ENCODE assay signal across 17 mouse cellular contexts in genomic region chr2:180133911-180134310, GRCm38 (mm10). TPM values are rescaled to one million over a fixed set of nuclear protein-coding genes. Genes with fewer than 3 reads are reported as not detected.
"Had no signal": no experiment of that assay in that cellular context is flagged by ENCODE, and none has a peak within 500 bp of the region (broad histone marks: within the 10 kb centered on the region; RNA-seq: fewer than 3 reads in every experiment).

No protein-coding gene starts in this region.

- H3K4me3 ChIP-seq: limb, embryonic 15.5 days; neural tube, embryonic 12.5 days; stomach, embryonic 15.5 days had no signal

- H3K9me3 ChIP-seq: limb, embryonic 15.5 days; neural tube, embryonic 12.5 days; stomach, embryonic 15.5 days had no signal

- H3K27ac ChIP-seq: limb, embryonic 15.5 days; liver, embryonic 14.5 days; neural tube, embryonic 12.5 days; stomach, embryonic 15.5 days had no signal

- H3K4me2 ChIP-seq: limb, embryonic 15.5 days; lung, embryonic 14.5 days; neural tube, embryonic 12.5 days; stomach, embryonic 15.5 days had no signal

- DNase-seq: kidney, adult 8-10 months; kidney, postnatal 25 days; layer of hippocampus, adult 9-11 months; layer of hippocampus, postnatal 36 days; lung, embryonic 14.5 days; lung, postnatal 10 days; lung, postnatal 4 days; midbrain, embryonic 14.5 days; retina, postnatal 1 day; thymus, postnatal 4 days had no signal

- H3K4me1 ChIP-seq: limb, embryonic 15.5 days; neural tube, embryonic 12.5 days; stomach, embryonic 15.5 days had no signal

- H3K27me3 ChIP-seq: limb, embryonic 15.5 days; neural tube, embryonic 12.5 days; stomach, embryonic 15.5 days had no signal

- H3K9ac ChIP-seq: limb, embryonic 15.5 days; liver, embryonic 14.5 days; lung, embryonic 14.5 days; neural tube, embryonic 12.5 days; stomach, embryonic 15.5 days had no signal

RNA-seq across cellular contexts. Expression of gene Hrh3, which starts 29.6 kb away (rescaled TPM):
- total RNA-seq: monocyte, adult 5-6 weeks had no signal
- polyA plus RNA-seq: kidney, embryonic 16.5 days; limb, embryonic 15.5 days; liver, embryonic 14.5 days; lung, embryonic 14.5 days; spleen, adult 2 months had no signal
